Mouse (Mus musculus): Measurements from ENCODE around the gene Hao2. TPM values are rescaled to one million over a fixed set of nuclear protein-coding genes. Genes with fewer than 3 reads are reported as not detected.

Gene Hao2
- polyA plus RNA-seq, 1 experiment from 2014 or later: 13.3 TPM

- Histone ChIP-seq H3K36me3 (ENCODE audit: control insufficient read depth, insufficient read depth, low read length) (no peaks in the 10 kb centered on the region), H3K4me1 (ENCODE audit: control insufficient read depth, insufficient read depth, low read length) (no peaks in the 10 kb centered on the region), H3K4me2 (replicated peaks; ENCODE audit: low read depth, low read length) (no peak overlapping the region), H3K4me3 (ENCODE audit: low read length) (no peak overlapping the region), H3K27ac (ENCODE audit: low read depth, low read length) (no peak overlapping the region), H3K9ac (ENCODE audit: low read depth, low read length) (no peak overlapping the region), H3K27me3 (ENCODE audit: control insufficient read depth, insufficient read depth, low read length) (no peaks in the 10 kb centered on the region), H3K9me3 (ENCODE audit: control insufficient read depth, low read length) (no peaks in the 10 kb centered on the region)
- WGBS: 85% methylated on average over 6 of the region's 6 CpGs
- ATAC-seq (ENCODE audit: low FRiP score, low TSS enrichment): no peak
Measured at GRCm38 (mm10) chr3:98852631-98853030, 40.4 kb downstream of the Hao2 start.

GRCm38 (mm10) chr3:98851853-98852252 is 41.2 kb downstream of the Hao2 start:
- no peak overlapping the region for H3K27ac ChIP-seq (ENCODE audit: low read depth, low read length)
- H3K4me3 ChIP-seq (ENCODE audit: low read length): no peak overlapping the region
- no peak overlapping the region for H3K9ac ChIP-seq (ENCODE audit: low read depth, low read length)
- no peaks in the 10 kb centered on the region for H3K36me3 ChIP-seq (ENCODE audit: control insufficient read depth, insufficient read depth, low read length)
- no peaks in the 10 kb centered on the region for H3K9me3 ChIP-seq (ENCODE audit: control insufficient read depth, low read length)
- no peak for ATAC-seq (ENCODE audit: low FRiP score, low TSS enrichment)
- 61% methylated on average over 2 of the region's 2 CpGs for WGBS
- H3K27me3 ChIP-seq (ENCODE audit: control insufficient read depth, insufficient read depth, low read length): no peaks in the 10 kb centered on the region
- H3K4me1 ChIP-seq (ENCODE audit: control insufficient read depth, insufficient read depth, low read length): no peaks in the 10 kb centered on the region
- no peak overlapping the region for H3K4me2 ChIP-seq (replicated peaks; ENCODE audit: low read depth, low read length)

GRCm38 (mm10) chr3:98850262-98850661 is 42.8 kb downstream of the Hao2 start:
- Histone ChIP-seq H3K36me3 (ENCODE audit: control insufficient read depth, insufficient read depth, low read length) (no peaks in the 10 kb centered on the region), H3K4me2 (replicated peaks; ENCODE audit: low read depth, low read length) (no peak overlapping the region), H3K27ac (ENCODE audit: low read depth, low read length) (no peak overlapping the region), H3K9ac (ENCODE audit: low read depth, low read length) (no peak overlapping the region), H3K4me1 (ENCODE audit: control insufficient read depth, insufficient read depth, low read length) (no peaks in the 10 kb centered on the region), H3K27me3 (ENCODE audit: control insufficient read depth, insufficient read depth, low read length) (no peaks in the 10 kb centered on the region), H3K9me3 (ENCODE audit: control insufficient read depth, low read length) (no peaks in the 10 kb centered on the region), H3K4me3 (ENCODE audit: low read length) (no peak overlapping the region)
- WGBS: 63% methylated on average over 5 of the region's 5 CpGs
- no peak for ATAC-seq (ENCODE audit: low FRiP score, low TSS enrichment)

GRCm38 (mm10) chr3:98848898-98849297 is 44.1 kb downstream of the Hao2 start:
- Histone ChIP-seq H3K4me2 (replicated peaks; ENCODE audit: low read depth, low read length) (no peak overlapping the region), H3K4me1 (ENCODE audit: control insufficient read depth, insufficient read depth, low read length) (no peaks in the 10 kb centered on the region), H3K4me3 (ENCODE audit: low read length) (no peak overlapping the region), H3K36me3 (ENCODE audit: control insufficient read depth, insufficient read depth, low read length) (no peaks in the 10 kb centered on the region), H3K27me3 (ENCODE audit: control insufficient read depth, insufficient read depth, low read length) (no peaks in the 10 kb centered on the region), H3K9me3 (ENCODE audit: control insufficient read depth, low read length) (no peaks in the 10 kb centered on the region), H3K27ac (ENCODE audit: low read depth, low read length) (no peak overlapping the region), H3K9ac (ENCODE audit: low read depth, low read length) (no peak overlapping the region)
- 75% methylated on average over 1 of the region's 1 CpGs for WGBS
- ATAC-seq (ENCODE audit: low FRiP score, low TSS enrichment): no peak

Other genes with a start within 250 kb of the Hao2 start
- not detected in 2 replicates for gene Hsd3b2, start 168.7 kb downstream of the Hao2 start, polyA plus RNA-seq (2014; fragmentation: Nextera tagmentation; extraction: Ambion mirVana)
- gene Hsd3b3, start 130.1 kb downstream of the Hao2 start, polyA plus RNA-seq (2014; fragmentation: Nextera tagmentation; extraction: Ambion mirVana): 0.19 TPM in 1 of 2 replicates, not detected in the other
- gene Hsd3b6, start 78.8 kb downstream of the Hao2 start, polyA plus RNA-seq (2014; fragmentation: Nextera tagmentation; extraction: Ambion mirVana): 0.77 and 1.6 TPM in 2 replicates
- not detected in 2 replicates for gene Hsd3b1, start 33.4 kb downstream of the Hao2 start, polyA plus RNA-seq (2014; fragmentation: Nextera tagmentation; extraction: Ambion mirVana)
- gene Wars2, start 247.8 kb upstream of the Hao2 start, polyA plus RNA-seq (2014; fragmentation: Nextera tagmentation; extraction: Ambion mirVana): 8.0 and 10.5 TPM in 2 replicates

All from kidney, embryonic 14.5 days (tissue).